Mouse (Mus musculus): ENCODE results near the gene Lclat1.

Gene Lclat1

DNA sequence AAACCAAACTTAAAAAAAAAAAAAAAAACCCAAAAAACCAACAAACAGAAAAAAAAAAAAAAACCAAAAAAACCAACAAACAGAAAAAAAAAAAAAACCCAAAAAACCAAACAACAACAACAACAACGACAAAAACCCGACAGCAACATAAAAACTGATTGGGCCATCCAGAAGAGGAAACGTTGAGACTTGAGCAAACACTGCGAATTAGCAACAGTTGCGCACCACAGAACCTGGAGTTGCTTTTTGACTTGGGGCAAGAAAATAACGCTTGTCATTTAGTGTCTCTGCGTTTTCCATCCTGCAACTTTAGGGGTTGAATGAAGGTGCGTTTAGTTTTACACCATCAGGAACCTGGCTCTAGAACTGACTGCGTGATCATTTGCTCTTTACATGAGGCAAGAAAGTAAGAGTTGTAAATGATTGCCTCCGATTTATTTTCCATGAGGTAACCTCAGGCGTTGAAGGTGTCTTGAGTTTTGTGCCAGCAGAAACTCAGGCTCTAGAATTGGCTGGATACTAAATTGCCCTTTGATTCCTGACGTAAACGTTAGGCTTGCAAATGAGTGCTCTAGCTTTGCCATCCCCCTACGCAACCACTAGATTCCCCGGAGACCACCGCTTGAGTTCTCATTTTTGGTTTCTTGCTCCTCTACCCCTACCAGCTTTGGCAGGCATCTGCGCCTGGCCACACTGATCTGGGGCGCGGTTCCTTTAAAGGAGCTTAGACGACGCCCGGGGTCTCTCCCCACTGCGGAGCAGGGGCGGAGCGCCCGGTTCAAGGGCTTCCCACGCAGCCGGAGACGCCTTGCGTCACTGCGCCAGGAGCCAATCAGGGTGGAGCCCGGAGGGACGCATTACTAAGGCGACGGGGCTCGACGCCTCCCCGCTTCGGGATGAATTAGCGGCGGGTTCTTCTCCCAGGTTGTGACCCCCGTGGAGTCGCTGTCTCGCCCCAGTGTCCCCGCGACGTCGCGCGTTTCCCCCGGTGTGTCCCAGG lies at the start of gene Lclat1:
Gene Lclat1 (plus strand): TSS at position 828 of the 1,000 bp plus-strand sequence.
- peak; percentile 97 for DNase-seq (ENCODE audit: low read depth, low spot score)

GRCm38 (mm10) chr17:73058319-73058718 lies 49.5 kb upstream of the Lclat1 start:
- no peak for DNase-seq (ENCODE audit: low read depth, low spot score)

DNA sequence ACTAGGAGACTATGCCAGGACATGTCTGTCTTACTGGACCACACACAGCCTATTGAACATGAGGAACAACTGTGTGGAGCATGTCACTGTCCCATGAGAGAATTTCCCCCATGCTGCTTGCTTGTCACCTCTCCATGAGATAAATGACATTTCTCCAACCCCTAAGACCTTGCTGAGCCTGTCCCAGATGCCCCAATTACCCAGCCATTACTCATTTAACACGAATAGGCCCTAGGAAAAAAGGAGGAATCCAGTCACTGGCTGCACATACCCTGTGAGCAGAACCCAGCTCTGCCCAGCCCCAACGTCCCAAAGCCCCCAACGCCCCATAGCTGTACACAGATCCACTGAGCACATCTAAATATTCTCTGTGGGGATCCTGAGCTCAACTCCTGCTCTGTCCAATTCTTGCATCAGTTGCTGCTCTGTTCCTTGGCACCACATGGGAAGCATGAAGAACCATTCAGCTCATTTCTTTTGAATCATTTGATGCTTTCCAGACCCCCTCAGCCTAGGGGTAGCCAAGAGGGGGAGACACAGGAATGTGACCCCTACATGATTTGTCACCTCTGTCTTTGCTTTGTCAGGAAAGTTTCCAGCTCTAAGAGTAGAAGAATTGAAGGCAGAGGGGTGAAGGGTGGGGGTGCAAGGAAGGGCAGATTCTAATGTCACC lies 47.4 kb upstream of the Lclat1 start:
- DNase-seq (ENCODE audit: low read depth, low spot score) = no peak

DNA sequence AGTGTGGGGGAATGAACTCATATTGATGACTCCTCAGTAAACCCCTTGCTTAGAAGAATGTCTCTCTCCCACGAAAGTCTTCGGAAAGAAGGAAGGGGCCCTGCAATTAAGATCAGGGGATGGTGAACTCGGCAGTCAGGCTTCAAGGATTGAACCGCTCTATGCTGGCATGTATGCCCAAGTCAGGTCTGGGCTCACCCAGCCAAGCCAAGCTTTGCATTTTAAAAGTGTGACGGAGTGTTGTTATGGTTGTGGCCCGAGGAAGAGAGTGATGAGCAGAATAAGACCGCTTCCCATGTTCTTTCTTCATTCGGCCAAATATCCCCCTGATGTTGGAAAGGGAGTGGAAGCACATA lies 46.9 kb upstream of the Lclat1 start:
- DNase-seq (ENCODE audit: low read depth, low spot score) = no peak

- no peak for DNase-seq (ENCODE audit: low read depth, low spot score)
These were observed 45.1 kb upstream of the Lclat1 start for GRCm38 (mm10) chr17:73062701-73063100.

DNA sequence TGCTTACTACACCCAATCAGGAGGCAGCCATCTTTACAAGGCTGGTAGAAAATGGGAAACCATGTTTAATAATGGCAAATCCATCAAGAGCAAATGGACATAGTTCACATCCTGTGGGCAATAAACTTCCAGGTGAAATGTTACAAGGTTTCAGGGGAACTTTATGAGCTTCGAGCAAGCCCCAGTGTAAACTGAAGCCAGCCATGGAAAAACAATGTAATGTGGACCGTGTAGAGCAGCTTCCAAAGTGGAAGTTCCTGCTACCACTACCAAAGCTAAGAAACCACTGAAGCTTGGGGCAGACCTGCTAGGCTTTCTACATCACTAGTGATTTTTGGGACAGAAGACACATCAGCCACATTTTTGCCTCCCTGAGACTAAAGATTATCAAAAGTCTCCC lies 44.5 kb upstream of the Lclat1 start:
- no peak for DNase-seq (ENCODE audit: low read depth, low spot score)

GRCm38 (mm10) chr17:73063781-73064180 lies 44.0 kb upstream of the Lclat1 start:
- no peak for DNase-seq (ENCODE audit: low read depth, low spot score)

DNA sequence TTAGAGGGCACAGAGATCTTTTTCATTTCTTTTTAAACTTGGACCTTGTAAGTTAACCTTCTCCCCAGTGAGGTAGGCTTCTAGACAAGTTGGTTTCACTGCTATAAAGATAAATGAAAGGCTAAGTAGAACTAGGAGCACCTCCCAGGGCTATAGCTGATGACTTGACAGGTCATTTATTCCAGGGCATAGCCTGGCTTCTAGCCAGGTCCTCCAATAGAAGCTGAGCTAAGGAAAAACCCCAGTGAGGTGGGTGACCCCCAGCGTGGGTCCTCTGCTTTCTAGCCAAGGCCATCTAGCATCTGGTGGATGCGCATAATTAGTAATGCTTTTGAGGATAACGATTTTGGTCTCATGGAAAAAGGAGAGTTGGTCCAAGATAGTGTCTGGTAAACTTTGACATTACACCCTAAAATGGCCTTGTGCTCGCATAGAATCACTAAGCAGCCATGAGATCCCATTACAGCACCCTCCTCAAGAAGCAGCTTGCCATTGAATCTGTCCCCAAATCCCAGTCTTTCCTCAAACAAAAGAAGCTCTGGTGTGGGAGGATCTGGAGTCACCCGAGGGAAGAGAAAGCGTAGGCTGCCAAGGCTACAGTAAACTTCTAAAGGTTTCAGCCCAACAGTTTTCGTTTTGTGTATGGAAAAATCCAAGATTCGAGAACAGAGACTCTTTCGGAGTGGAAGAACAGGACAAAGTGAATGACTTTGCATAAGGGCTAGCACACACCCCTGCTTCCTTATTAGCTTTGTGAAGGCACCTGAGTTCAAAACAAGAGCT lies 41.2 kb upstream of the Lclat1 start:
- DNase-seq (ENCODE audit: low read depth, low spot score) = no peak

DNA sequence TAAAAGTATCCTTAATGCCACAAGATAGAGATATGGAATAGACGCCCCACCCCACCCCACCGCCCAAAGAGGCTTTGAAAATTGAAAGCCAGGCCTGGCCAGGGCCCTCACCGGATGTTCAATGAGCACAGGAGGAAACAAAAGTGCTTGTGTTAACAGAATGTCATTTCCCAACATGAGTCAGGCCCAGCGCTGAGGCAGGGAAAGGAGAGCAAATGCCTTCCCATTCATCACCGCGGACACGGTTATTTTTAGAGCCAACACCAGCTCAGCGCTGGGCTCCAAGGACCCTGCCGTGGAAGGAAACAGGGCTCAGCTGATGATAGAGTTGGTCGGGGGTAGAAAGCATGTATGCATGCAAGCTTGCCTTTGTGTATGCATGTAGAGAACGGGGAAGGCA lies 40.4 kb upstream of the Lclat1 start:
- DNase-seq (ENCODE audit: low read depth, low spot score) = no peak

DNA sequence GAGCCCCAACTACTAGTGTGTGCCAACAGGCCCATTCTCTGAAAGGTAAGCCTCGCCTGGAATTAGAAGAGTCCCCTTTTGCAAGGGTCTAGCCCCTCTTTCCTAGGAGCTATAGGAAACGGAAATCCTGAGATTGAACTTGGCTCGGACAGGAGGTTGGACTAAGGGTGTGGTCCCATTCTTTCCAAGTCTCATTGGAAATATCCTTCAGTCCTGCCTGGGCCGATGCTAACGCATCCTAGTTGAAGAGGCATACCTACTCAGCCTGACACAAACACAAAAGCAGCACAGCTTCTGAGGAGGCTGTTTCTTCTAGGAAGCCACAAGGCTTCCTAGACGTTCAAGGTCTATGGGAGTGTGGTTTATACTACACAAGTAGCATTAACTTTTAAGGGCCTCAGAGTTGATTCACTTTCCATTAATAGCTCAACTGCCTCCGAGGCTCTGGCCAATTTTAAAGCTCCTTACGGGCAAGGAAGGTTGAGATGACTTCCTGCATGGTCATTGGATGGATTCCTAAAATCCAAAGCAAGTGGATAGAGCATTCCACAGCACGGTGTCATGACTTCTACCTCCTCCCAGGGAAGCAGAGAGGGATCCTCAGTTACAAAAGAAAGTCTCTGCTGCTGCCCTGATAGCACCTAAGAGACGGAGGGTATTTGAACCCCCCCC lies 39.3 kb upstream of the Lclat1 start:
- DNase-seq (ENCODE audit: low read depth, low spot score) = no peak

DNA sequence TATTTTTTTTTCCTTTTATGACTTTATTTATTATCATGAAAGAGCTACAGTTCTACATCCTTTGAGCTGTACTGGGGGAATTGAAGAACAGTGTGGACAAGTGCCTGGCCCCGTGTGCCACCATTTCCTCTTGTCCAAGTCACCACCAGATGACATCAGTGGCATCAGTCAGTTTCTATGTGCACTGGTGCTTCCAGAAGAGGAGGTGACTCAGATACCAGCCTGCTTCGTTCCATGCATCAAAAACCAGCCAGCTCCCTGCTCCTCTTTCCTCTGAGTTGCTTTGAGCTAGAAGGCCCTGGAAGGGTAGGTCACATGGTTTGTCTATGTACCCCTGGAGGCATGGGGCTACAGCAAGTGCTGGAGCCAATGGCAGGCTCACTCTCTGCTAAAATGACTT lies 37.3 kb upstream of the Lclat1 start:
- no peak for DNase-seq (ENCODE audit: low read depth, low spot score)

GRCm38 (mm10) chr17:73071725-73072263 lies 36.0 kb upstream of the Lclat1 start:
- no peak for DNase-seq (ENCODE audit: low read depth, low spot score)

GRCm38 (mm10) chr17:73072286-73072685 lies 35.5 kb upstream of the Lclat1 start:
- DNase-seq (ENCODE audit: low read depth, low spot score) = no peak

GRCm38 (mm10) chr17:73074631-73075030 lies 33.2 kb upstream of the Lclat1 start:
- DNase-seq (ENCODE audit: low read depth, low spot score) = no peak

GRCm38 (mm10) chr17:73075238-73075890 lies 32.4 kb upstream of the Lclat1 start:
- DNase-seq (ENCODE audit: low read depth, low spot score) = no peak

DNA sequence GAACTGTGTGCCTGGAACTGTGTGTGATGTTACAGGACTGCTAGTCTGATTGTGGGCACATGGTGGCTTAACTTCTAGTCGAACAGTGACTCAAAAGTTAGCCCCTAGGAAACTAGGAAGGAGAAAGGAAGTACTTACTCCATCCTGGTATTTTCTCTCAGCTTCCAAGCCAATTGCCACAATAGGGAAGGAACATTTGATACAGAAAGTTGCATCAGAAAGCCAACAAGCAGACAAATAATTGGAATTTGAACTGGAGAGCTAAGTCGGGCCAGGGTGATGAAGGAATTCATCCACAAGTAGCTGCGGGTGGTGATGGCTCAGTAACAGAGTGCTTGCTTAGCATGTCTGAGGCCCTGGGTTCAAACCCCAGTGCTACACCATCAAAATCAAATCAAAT lies 30.1 kb upstream of the Lclat1 start:
- DNase-seq (ENCODE audit: low read depth, low spot score) = no peak

DNA sequence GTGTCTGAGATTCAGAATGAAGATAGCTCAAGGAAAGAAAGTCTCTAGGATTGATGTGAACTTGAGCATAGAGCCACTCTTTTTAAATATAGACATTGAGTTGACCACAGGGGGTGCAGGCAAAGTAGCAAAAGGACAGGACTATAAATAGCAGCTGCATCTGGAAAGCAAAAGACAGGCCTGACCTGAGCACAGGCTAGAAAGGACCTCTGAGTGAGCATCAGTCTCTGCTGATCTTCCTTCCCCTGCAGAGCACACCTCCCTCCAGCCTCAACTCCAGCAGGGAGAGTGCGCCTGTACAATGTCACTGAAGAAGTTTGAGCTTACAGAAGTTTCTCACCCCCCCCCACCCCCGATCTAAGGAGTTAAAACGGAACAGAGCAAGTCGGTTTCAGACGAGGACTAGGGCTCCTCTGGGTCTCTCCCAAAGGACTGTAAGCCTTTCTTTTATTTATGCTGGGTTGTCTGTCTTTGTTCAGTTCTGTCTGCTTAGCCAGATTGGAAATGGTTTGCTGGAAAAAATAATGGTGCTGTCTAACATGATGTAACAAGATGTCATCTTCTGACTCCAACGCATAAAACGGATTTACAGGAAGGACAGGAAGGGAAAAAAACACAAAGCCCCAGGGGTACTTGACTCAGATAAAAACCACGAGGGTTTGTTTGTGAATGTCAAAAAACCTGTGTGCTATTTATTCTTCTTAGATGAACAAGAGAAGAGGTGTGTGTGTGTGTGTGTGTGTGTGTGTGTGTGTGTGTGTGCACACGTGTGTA lies 26.2 kb upstream of the Lclat1 start:
- DNase-seq (ENCODE audit: low read depth, low spot score) = no peak

- no peak for DNase-seq (ENCODE audit: low read depth, low spot score)
These were observed 25.1 kb upstream of the Lclat1 start for GRCm38 (mm10) chr17:73082506-73083196.

Data from ZHBTc4 (cell line).